Mouse (Mus musculus) spleen, adult 12 weeks (tissue): ENCODE results near the gene Unc13a.

Experiments
- DNase-seq: peaks from one replicate; pipeline ENCODE4 v3.0.0; 2022; ENCODE audit warnings: low spot score

The Unc13a gene

GRCm38 (mm10) chr8:71686143-71686734, 14.7 kb upstream of the Unc13a start:
- DNase-seq: no peak

- DNase-seq: no peak
Measured at GRCm38 (mm10) chr8:71685573-71685972, 14.0 kb upstream of the Unc13a start.

- DNase-seq: no peak
Measured at GRCm38 (mm10) chr8:71684701-71685100, 13.1 kb upstream of the Unc13a start.

- no peak for DNase-seq
Measured at GRCm38 (mm10) chr8:71682832-71683231, 11.3 kb upstream of the Unc13a start.

- DNase-seq: no peak
Measured at GRCm38 (mm10) chr8:71681369-71681915, 9.9 kb upstream of the Unc13a start.

GRCm38 (mm10) chr8:71680471-71680870, 8.9 kb upstream of the Unc13a start:
- DNase-seq: no peak

- no peak for DNase-seq
Measured at GRCm38 (mm10) chr8:71679550-71680168, 8.1 kb upstream of the Unc13a start.

GRCm38 (mm10) chr8:71679116-71679515, 7.6 kb upstream of the Unc13a start:
- no peak for DNase-seq

GRCm38 (mm10) chr8:71678216-71678615, 6.7 kb upstream of the Unc13a start:
- no peak for DNase-seq

GRCm38 (mm10) chr8:71677555-71677954, 6.0 kb upstream of the Unc13a start:
- DNase-seq: no peak

- no peak for DNase-seq
Measured at GRCm38 (mm10) chr8:71676803-71677202, 5.2 kb upstream of the Unc13a start.

GRCm38 (mm10) chr8:71676020-71676741, 4.6 kb upstream of the Unc13a start, which contains the start of gene Jak3:
TSS of gene Jak3 (plus strand) at chr8:71676296.
- peak; percentile 39 for DNase-seq

- DNase-seq: no peak
Measured at GRCm38 (mm10) chr8:71675456-71676019, 4.0 kb upstream of the Unc13a start.

- DNase-seq: no peak
Measured at GRCm38 (mm10) chr8:71674071-71674470, 2.5 kb upstream of the Unc13a start.

GRCm38 (mm10) chr8:71672168-71672735, 695 bp upstream of the Unc13a start:
- no peak for DNase-seq

GRCm38 (mm10) chr8:71670621-71671548, 672 bp downstream of the Unc13a start:
- no peak for DNase-seq

- DNase-seq: no peak
Measured at GRCm38 (mm10) chr8:71670198-71670597, 1.4 kb downstream of the Unc13a start.

- DNase-seq: peak; percentile 30
Measured at GRCm38 (mm10) chr8:71668220-71668975, 3.2 kb downstream of the Unc13a start.

- no peak for DNase-seq
Measured at GRCm38 (mm10) chr8:71667256-71667655, 4.3 kb downstream of the Unc13a start.

GRCm38 (mm10) chr8:71666855-71667254, 4.7 kb downstream of the Unc13a start:
- no peak for DNase-seq
